Mouse (Mus musculus): ENCODE data around the gene Mfrp.

Mfrp gene

GRCm38 (mm10) chr9:44131276-44131590 lies 29.7 kb downstream of the Mfrp start:
- no peak for DNase-seq

DNA sequence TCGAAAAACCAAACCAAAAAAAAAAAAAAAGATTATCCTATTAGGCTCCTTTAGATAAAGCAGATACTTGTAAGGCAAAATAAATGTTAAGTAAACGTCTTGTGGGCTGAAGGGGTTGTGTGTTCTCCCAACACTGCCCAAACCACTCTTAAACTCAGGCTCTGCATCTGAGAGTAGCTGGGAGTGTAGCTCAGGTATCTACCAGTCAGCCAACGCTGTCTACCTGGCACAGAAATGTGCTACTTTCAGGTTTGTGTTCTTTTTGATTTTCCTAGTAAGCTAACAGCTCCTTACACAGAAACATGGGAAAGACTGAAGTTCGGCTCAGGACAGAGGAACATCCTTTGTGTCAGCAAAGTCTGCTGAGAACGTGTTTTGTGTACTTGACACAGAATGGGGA lies 30.7 kb downstream of the Mfrp start:
- no peak for DNase-seq

- DNase-seq = no peak
Observed at GRCm38 (mm10) chr9:44133287-44133686, 31.8 kb downstream of the Mfrp start.

DNA sequence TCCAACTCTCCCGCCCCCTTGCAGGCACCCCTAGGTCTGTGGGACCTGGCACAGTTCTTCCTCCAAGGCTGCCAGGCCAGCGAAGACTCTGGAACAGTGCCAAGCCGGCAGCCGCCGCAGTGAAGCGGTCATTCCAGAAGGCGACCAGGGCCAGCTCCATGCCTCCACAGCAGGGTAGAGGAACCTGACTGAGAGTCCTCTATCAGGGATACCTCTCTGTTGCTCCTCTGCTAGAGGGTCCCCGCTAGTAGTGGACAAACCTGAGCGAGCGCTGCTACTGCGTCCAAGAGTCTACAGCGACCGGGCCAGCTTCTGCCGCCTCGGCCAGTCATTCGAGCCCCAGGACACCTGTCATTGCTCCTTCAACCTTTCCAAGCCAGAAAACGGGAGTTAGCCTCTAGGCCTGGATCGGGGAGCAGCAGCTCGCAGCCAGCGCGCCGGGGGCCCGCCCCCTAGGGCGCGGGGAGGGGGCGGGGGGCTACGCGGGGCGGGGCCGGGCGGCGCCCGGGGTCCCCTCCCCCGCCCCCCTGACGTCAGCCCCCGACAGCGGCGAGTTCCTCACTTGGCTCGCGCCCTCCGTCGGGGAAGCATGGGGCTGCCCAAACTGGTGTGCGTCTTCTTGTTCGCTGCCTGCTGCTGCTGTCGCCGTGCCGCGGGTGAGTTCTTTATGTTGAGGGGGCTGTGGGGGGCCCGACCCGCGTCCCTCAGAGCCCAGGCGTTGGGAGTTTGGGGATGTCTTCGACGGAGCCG lies 32.7 kb downstream of the Mfrp start, which contains the start of gene Mcam:
TSS of gene Mcam (plus strand) at position 369 of the 750 bp plus-strand sequence.
- DNase-seq = no peak

DNA sequence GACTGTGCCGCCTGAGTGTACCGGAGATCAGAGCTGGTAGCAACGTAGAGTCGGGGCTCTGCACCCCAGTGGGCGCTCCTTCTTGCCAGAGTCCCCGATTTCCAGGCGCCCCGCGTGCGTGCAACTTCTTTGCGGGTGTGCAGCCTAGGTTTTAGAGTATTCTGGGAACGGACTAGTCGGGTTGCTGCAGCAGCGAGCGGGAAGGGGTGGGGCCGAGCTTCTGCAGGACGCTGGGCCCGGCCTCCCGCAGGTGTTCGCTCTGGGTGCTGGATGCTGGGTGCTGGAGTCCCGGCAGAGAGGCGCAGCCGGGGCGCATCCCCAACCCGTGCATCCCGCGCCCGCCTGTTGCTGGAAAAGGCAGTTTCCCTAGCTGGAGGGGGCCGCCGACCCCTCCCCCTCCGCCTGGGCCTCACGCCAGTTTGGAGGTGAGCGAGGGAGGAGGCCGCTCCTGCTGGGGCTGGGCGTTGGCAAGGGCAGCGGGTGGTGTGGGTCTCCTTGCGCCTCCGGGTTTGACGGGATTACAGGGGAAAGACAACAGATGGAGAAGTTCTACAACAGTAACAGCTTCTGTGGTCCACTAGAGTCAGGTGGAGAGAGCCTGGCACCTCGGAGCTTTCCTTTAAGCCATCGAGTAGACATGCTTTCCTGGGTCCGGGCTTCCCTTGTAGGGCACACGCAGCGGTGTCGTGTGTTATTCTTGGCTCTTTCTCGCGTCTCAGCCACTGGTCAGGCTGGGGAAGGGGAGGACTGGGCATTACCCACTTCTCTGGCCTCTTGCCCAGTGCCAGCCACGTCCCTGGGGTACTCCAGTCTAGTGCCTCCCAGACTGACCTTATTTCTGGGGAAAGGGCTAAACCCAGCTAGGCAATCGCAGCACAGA lies 33.6 kb downstream of the Mfrp start:
- DNase-seq = peak; percentile 38 to 53

GRCm38 (mm10) chr9:44135731-44136411 lies 34.3 kb downstream of the Mfrp start:
- no peak for DNase-seq

DNA sequence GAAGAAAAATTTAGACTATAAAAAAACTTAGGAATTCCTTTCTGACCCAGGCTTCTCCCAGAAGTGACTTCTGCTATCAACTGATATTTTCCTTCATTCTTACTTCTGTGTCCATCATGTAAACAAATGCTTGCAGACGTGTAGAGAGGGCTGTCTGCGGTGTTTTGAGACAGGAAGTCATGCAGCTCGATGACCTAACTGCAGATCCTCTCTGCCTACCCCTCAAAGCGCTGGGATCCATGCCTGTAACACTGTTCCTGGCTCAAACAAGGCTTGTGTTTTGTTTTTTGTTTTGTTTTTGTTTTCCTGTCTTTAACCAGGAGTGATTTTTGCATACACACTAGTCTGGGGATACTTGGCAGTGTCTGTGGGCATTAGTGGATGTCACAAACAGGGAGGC lies 36.3 kb downstream of the Mfrp start:
- no peak for DNase-seq

GRCm38 (mm10) chr9:44141951-44142350 lies 40.4 kb downstream of the Mfrp start:
- DNase-seq = no peak

DNA sequence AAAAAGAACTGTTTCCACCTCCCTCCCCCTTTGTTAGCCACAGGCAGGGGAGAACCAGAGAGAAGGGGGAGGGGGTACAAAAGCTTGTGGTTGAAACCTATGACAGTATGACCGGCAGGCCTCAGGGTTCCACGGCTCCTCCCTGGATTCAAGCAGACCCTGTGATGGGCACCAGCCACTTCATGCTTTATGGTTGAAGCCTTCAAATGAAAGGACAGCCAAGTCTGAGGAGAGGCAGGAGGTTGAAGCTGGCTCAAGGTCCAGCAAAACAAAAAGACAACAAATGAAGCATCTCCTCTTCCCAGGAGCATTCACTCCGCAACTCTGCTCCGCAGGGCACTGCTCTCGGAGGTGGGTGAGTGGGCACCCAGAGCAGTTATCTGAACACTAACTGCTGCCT lies 41.9 kb downstream of the Mfrp start:
- DNase-seq = no peak

DNA sequence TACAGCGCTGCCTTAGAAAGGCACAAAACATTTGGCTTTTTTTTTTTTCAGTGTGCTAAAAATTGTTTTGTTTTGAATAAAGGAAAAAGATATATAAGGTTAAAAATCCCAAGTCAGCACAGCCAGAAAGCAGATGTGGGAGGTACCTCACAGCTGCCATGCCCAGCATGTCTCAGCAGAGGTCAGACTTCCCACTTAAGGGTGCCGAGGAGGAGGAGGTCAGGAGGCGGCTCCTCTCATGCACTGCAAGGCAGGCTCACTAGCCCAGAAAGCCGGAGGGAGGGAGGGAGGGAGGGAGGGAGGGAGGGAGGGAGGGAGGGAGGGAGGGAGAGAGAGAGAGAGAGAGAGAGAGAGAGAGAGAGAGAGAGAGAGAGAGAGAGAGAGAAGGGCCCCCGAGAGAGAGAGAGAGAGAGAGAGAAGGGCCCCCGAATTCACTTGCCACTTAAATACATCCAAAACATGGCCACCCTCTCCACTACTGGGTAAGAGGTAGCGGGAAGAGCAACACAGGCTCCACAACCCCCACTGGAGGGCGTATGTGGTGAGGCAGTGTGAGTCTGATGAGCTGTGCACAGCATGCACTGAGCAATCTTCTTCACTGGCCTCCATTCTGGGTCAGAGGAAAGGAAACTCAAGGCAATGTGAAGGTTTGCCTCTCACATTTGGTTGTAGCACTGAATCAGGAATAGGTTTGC lies 42.6 kb downstream of the Mfrp start:
- no peak for DNase-seq

DNA sequence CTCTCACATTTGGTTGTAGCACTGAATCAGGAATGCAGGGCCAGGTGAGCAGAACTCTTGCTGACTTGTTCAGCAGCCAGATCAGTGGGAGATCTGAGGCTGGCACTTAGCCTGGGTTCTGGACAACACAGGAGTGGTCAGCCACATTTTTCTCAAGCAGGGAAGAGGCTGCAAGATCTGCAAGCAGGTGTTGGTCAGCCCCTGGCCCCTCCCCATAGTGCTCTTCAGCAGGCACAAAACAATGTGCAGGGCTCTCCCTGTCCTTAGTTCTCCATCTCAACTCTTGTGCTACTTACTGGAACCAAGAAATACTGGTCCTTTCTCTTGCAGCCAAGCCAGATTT lies 43.2 kb downstream of the Mfrp start:
- no peak for DNase-seq

- DNase-seq = no peak
Observed at GRCm38 (mm10) chr9:44147290-44147689, 45.8 kb downstream of the Mfrp start.

Measured in thymus, adult 18-20 months (tissue).